Mouse (Mus musculus) ovary, postnatal 36 days (tissue): ENCODE data around the gene Mocs3.

Experiments used
- DNase-seq: peaks from one replicate; pipeline ENCODE4 v3.0.0; 2022; ENCODE audit warnings: low spot score, mixed read lengths

Gene Mocs3

DNA sequence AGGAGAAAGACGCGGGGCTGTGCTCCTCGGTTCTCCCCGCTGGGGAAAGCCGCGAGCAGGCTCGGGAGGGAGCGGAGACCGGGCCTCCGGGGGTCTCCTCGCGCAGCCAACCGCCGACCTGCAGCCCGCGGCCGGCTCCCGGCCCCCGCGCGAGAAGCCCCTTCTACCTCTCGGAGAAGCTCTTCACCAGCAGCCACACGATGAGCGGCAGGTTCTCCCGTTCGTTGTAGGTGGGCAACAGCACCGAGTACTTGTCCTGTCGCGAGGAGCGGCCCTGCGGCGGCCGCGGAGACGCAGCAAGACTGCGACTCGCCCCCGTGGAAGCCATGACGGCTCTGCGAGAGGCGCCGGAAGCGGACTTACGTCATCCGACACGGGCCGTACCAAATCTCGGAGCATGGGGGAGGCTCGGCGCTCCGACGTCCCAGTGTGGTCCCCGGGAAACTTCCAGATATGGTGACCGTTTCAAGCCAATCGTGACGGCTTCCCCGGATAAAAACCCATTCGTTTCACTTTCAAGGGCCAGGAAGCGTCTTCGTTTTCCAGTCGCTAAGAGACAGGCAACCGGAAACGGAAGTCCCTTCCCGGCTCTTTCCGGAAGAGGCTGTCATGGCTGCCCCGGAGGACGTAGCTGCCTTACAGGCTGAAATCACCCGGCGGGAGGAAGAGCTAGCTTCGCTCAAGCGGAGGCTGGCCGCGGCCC is at the start of gene Mocs3, which contains the start of the genes Gm20716 and Dpm1:
Mocs3 (plus strand) TSS at position 597 of the 703 bp plus-strand sequence.
Gm20716 (minus strand) TSS at position 339 of the 703 bp plus-strand sequence.
Dpm1 (minus strand) TSS at position 566 of the 703 bp plus-strand sequence.
- DNase-seq, result peak; percentile 83

DNA sequence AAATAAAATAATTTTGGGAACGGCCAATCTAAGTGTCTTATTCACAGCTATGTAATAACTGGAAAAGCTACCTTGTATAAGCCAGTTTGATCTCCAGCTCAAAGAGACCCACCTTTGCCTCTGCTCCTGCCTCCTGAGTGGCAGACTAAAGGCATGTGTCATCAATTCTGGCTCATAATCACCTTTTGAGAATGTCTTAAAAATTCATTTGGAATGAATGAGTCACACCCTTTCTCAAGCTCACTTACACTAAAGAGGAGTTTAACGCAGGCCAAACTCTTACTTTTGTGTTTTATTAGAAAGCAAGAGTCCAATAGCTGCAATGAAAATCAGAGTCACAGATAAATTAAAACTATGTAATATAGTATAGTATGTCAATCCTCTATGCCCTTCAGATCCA is 38.6 kb upstream of the Mocs3 start:
- DNase-seq, result no peak

DNA sequence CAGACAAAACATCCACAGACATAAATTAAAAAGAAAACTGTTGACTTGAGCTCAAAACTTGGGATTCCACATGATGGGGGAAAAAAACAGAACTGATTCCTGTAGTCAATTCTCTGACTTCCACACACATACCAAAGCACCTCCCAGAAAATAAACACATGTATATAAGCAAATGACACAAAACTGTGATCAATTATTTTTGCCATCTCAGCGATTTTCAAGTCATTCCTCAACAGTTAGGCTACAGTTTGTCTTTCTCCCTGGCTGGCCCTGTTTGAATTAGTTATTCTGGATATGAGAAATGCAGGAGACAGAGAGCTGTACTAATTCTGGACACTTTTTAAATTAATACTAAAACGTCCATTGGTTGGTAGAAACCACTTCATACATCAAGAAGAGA is 36.7 kb upstream of the Mocs3 start:
- no peak for DNase-seq

DNA sequence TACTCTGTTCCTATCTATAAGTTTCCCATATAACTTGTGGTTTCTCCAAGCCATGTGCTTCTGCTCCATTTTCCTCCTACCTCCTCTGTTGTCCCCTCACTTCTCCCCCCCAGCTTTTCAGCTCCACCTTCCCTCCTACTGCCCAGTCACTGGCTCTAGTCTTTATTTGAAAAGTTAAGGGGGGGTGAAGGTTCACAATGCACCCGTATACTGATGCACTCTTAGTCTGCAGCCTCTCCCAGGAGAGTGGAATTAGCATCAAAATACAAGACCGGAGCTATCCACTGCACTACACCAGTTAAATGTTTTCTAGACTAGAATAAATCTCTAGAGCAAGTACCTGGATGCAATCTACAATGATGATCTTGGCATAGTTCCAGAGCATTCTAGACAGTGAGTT is 34.7 kb upstream of the Mocs3 start:
- no peak for DNase-seq

DNA sequence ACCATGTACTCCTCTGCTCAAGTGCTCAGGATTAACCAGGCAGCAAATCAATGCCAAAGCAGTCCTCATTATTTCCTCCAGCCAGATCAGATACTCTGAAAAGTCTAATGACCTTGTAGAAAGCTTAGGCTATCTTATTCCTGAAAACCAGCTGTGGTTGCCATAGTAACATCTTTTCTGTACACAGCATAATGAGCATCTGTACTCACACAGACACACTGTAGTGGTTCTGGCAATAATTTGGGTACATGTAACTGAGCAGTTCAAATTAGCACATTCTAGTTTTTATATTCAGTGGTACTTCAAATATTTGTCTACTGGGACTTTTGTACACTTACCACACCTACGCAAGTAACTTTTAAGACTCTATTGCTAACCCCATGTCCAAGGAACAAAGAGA is 32.0 kb upstream of the Mocs3 start:
- DNase-seq, result no peak

DNA sequence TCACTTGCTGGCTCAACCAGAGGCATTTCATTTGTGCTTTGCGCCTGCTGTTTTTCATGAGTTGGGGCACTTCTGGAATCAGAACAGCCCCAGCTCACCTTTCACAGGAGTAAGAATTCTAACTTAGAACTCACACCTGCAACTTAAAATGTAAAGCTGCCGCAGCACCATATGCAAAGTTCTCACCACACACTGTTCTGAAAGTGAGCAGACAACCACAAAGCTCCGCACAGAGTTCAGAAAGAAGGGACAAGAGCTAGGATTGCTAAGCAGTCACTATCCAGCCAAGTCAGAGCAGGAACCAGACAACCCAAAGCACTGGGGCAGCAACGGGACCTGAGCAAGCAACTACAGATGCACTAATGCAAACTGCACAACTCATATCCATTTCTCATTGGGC is 30.9 kb upstream of the Mocs3 start:
- no peak for DNase-seq

DNA sequence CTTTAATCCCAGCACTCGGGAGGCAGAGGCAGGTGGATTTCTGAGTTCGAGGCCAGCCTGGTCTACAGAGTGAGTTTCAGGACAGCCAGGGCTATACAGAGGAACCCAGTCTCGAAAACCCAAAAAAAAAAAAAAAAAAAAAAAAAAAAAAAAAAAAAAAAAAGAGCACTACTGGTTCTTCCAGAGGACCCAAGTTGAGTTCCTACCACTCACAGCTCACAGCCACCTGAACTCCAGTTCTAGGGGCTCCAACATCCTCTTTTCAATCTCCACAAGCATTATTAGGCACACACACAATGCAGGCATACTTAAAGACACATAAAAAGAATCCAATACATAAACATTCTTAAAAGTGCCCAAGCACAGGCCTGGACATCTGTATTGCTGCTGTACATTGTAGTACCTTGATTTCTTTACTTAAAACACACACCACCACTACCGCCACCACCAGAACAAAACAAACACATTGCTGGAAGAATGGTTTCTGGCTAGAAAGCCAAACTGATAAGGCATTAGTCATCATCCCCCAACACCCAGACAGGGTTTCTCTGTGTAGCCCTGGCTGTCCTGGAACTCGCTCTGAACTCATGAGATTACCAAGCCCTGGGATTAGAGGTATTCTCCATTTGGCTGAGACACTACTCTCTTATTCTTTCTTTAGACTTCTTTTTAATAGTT is 30.3 kb upstream of the Mocs3 start:
- no peak for DNase-seq

DNA sequence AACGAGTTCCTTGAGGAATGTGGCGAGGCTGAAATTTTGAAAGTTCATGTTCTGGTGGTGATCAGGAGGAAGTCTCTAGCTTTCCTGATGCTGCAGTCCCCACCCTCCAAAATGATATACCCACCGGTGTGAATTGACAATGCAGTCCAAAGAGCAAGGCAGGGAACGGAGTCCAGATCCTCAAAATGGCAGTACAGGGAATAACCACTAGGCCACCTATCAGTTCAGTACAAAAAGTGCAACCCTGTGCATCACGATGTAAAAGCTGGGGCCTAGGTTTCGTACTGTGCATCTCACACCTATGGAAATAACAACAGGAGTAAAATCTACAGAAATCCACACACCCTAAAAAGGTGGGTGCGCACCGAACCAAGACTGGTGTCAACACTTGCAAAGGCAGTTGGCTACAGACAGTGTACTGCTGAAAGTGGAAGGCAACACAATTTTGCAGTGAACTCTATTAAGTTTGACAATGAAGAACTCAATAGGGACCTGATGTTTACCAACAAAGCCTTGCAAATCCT is 25.9 kb upstream of the Mocs3 start:
- DNase-seq, result no peak

DNA sequence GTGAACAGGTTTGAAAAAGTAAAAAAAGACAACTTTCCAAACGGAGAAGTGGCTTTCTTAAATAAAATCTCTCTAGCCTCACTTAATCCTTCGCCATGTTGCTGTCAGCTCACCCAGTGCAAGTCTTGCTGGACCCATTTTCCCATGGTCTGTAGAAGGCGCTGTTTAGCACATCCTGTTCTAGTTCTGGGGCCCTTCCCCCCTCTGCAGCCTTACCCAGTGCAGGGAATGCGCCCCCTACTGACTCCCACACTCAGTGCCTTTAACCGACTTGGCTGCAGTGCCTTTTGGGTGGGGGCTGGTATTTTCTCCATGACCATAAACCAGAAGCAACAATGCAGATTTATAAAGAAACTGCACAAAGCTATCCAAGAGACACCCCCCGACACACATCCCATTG is 25.2 kb upstream of the Mocs3 start:
- peak; percentile 84 for DNase-seq

DNA sequence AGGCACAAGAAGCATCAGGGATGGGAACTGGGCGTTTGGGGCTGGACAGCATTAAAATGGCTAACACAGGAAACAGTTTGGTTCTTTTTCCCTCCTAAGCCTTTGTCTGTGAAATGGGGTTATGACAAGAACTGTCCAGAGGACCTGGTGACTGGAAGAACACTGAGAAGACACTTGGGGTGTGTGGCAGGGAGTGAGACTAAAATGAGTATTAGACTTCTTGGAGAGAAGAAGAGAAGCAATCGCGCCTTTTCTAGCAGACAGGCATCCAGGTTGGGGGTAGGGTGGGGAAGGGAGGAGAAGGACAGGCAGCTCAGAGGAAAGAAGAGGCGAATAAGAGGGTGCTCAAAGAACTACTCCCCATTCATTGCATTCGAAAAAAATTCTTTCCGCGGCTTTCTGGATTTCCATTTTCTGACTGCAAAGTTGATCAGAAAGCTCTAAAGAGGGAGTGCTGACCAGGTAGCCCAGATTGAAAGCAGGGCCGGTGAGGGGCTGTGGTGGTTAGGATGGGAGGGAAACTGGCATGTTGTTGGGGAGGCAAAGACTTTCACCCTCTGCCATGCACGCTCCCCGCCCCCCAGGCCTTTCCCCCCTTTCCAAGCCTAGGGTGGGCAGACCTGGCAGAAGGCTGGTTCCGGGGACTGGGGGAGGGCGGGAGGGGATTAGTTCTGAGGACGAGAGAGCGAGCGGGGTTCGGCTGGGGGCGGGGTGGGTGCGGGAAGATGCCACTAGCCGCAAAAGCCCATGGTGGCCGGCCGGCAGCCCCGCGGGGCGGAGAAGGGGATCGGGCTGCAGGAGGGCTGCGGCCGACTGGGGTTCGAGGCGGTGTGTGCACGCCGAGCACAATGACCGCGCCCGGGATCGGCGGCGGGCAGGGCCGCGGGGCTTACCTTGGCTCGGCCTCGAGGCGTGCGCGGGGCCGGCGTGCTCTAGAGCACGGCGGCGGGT is 24.5 kb upstream of the Mocs3 start:
- peak; percentile 49 for DNase-seq

DNA sequence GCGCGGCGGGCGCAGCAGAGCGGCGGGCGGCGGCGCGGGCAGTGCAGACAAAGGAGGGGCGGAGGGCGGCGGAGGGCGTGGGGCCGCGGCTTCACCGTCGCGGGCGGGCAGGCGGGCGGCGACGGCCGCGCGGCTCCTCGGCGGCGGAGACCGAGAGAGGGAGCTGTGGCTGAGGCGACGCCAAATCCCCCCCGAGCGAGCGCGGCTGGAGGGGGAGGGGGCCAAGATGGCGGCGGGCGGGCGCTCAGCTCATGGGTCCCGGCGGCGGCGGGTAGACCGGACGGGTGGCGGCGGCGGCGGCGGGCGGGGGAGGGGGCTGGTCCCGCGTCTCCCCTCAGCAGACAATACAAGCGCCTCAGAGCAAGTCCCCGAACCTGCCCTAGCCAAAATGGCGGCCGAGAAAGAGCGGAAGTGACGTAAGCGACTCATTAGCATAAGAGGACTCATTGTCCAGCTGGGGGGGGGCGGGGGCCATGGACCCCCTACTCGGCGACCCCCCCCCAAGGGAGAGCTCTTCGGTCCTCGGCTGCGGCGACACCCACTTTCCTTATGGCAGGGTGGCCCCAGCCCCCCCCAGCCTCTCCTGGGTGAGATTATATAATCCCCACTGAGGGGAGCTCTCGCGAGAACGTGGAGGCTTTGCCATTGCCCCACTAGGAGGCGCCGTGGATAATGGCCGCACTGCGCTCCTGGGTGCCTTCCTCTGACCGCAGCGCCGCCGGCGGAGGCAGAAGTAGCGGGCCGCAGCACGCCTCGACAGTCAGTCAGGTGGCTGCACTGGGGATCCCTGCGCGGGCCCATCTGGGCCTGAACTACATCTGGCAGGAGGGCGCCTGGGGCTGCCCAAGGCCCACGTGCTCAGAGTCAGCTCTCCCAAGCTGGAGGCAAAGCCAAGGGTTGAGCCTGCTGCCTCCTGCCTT is 23.4 kb upstream of the Mocs3 start, which contains the start of gene Adnp:
Adnp (minus strand) TSS at position 388 of the 920 bp plus-strand sequence.
- peak; percentile 97 for DNase-seq

DNA sequence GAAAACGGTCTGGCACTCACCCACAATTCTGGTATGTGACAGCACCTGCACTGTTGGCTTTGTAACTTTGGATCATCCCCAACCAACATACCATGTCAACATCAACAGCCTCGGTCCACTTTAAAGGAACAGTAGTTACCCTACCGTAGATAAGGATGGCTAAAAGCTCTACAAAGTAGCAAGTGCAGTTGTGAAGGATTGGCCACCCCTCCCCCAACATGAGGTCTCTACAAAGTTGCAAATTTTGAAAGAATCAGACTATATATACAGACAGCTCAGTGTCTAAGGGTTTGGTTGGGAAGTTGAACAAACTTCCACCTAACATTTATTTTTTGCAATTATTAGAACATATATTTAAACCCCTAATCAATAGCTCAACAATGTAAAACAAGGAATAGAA is 22.5 kb upstream of the Mocs3 start:
- DNase-seq, result no peak

DNA sequence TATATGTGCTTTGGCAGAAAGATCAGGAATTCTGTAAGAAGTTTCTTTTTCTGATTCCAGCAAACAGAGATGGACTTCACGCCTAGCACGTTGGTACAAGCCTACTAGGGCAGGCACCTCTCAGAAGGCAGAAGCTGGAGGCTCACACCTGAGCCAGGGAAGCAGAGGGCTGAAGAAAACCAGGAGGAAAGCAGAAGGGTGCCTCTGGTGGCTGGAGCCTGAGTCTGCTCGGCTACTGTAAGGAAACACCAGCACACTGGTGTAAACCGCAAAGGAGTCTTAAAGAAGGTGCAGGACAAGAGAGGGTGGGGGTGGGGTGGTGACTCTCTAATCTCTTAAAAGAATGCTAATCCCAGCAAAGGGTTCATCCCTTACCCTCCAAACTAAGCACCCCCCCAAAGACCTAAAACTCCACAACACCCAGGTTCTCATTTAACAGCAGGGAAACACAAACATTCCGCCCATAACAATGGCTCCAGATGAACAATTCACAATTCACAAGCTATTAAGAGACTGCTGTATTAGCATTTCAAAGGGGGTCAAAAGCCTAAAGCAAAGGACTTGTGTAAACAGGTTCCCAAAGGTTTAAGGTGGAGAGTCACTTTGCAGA is 16.5 kb upstream of the Mocs3 start:
- no peak for DNase-seq

DNA sequence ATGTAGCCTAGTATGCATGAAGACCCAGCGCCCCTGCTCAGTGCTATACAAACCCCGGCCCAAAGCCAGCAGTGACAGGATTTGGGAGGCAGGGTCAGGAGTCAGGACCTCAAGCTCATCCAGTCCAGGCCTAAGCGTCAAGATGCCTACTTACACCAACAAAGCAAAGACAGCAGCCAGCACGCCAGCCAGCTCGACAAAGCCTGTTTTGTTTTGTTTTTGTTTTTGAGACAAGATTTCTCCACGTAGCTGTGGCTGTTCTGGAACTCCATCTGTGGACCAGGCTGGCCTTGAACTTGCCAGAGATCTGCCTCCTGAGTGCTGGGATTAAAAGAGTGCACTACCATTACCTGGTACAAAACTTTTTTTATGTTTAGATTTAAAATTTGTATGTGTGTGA is 7.1 kb upstream of the Mocs3 start:
- DNase-seq, result no peak

DNA sequence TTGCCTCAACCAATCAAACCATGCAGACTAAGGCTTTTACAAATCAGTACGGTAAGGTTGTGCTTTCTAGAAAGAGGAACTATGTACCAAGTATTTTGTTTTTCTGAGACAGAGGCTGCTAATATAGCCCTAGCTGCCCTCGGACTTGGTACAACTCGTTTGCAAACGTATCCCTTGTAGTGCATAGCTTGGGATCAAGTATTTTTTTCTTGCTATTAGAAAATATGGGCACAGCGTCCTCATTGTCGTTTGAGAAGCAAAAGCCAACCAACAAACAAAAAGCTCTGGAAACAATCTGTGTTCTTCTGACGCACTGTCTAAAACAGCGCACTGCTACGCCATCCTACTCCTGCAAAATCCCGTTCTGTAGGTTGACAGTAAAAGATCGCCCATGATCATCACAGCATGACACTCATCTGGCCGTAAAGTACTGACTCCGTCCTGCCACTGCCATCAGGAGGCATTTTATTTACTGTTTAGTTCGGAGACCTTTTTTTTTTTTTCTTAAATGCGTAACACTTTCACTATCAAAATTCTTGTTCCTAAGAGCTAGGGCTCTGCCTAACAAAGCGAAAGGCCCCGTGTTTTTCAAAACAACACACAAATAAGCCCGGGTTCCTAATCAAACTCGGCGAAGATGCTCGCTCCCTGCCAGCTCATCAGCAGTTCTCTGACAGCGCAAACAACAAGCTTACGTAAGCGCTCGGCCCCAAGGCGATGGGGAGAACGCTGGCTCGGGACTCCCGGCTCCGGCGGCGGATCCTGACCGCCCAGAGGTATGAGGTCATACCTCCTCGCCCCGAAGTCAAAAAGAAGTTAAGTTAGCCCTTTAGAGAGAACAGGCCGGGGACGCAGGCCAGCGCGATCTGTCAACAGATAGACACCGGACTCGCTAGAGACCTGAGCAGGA is 1.1 kb upstream of the Mocs3 start:
- DNase-seq, result peak; percentile 33

DNA sequence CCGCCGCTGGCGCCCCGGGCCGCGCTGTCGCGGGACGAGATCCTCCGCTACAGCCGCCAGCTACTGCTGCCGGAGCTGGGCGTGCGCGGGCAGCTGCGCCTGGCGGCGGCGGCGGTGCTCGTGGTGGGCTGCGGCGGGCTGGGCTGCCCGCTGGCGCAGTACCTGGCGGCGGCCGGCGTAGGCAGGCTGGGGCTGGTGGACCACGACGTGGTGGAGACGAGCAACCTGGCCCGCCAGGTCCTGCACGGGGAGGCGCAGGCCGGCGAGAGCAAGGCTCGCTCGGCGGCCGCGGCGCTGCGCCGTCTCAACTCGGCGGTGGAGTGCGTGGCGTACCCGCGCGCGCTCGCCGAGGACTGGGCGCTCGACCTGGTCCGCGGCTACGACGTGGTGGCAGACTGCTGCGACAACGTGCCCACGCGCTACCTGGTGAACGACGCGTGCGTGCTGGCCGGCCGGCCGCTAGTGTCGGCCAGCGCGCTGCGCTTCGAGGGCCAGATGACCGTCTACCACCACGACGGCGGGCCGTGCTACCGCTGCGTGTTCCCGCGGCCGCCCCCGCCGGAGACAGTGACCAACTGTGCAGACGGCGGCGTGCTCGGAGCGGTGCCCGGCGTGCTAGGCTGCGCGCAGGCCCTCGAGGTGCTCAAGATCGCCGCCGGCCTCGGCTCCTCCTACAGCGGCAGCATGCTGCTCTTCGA is 500 bp downstream of the Mocs3 start:
- DNase-seq, result no peak

DNA sequence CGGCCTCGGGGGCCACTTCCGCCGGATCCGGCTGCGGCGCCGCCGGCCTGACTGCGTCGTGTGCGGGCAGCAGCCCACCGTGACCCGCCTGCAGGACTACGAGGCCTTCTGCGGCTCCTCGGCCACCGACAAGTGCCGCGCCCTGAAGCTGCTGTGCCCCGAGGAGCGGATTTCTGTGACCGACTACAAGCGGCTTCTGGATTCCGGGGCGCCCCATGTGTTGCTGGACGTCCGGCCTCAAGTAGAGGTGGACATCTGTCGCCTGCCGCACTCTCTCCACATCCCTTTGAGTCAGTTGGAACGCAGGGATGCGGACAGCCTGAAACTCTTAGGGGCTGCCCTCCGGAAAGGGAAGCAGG is 1.0 kb downstream of the Mocs3 start:
- no peak for DNase-seq

DNA sequence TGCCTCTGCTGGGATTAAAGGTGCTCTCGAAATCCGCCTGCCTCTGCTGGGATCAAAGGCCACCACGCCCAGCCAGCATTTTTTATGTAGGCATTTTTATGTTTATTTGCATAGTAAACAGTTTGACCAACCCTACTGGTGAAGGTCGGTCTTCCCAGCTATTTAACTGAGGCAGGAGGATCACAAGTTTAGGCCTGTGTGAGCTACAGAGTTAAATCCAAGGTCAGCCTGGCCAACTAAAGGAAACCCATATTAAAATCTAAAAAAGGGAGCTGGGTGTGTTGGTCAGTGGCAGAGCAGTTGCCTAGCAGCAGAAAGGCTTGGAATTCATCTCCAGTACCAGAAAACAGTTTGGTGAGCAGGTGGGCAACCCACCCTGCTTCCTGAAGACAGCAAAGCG is 2.9 kb downstream of the Mocs3 start:
- DNase-seq, result no peak

DNA sequence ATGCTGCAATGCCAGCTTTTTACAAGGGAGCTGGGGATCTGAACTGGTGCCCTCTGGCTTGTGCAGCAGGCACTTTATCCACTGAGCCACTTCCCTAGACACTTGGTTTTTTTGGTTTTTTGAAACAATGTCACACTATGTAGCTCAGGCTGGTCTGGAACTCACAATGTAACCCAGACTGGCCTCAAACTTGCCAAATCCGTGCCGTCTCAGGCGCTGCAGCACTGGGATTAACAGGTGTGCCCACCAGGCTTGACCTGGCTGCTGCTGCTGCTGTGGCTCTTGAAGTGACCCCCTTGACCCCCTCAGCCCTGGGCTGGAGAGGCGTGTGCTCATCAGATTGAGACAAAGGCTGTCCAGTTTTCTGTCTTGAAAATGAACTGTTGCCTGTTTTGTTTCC is 7.9 kb downstream of the Mocs3 start:
- no peak for DNase-seq
